Mouse (Mus musculus) kidney, adult 2 months (tissue): Measurements from ENCODE around the gene Ltf. TPM values are rescaled to one million over a fixed set of nuclear protein-coding genes. Genes with fewer than 3 reads are reported as not detected.

ENCODE experiments used
- DNase-seq: peaks from one replicate; pipeline ENCODE4 v3.0.0; 2021
- H3K27ac ChIP-seq: fragments of 200-500 bp; 2 replicates; pipeline ENCODE4 v1.5.1; 2012; ENCODE audit warnings: low read depth, low read length, control low read depth, inconsistent platforms; ENCODE audit not compliant: insufficient read depth
- H3K27me3 ChIP-seq: fragments of 200-500 bp; replicated peaks from 2 replicates; pipeline ENCODE4 v1.6.1; 2012; ENCODE audit warnings: mild to moderate bottlenecking, moderate library complexity, low read length, inconsistent platforms; ENCODE audit not compliant: control insufficient read depth, insufficient read depth
- H3K36me3 ChIP-seq: fragments of 200-500 bp; 2 replicates; pipeline ENCODE4 v1.6.1; 2012; ENCODE audit warnings: mild to moderate bottlenecking, moderate library complexity, low read length, inconsistent platforms; ENCODE audit not compliant: control insufficient read depth, insufficient read depth
- H3K4me1 ChIP-seq: fragments of 200-500 bp; 2 replicates; pipeline ENCODE4 v1.6.1; 2011; ENCODE audit warnings: low read length; ENCODE audit not compliant: control insufficient read depth, insufficient read depth
- H3K4me3 ChIP-seq: fragments of 200-500 bp; 2 replicates; pipeline ENCODE4 v1.5.1; 2011; ENCODE audit warnings: mild to moderate bottlenecking, low read depth, low read length, control low read depth; ENCODE audit not compliant: insufficient read depth
- CTCF ChIP-seq: fragments of 200-500 bp; conservative IDR thresholded peaks from 2 replicates; pipeline ENCODE4 v1.5.1; 2011; ENCODE audit warnings: low read depth, mild to moderate bottlenecking, control low read depth, low read length, moderate library complexity, mixed read lengths; ENCODE audit not compliant: insufficient read depth, insufficient read length
- POLR2A ChIP-seq: fragments of 200-500 bp; IDR thresholded peaks from one replicate; pipeline ENCODE4 v1.6.1; 2011; ENCODE audit warnings: low read depth, low read length, control low read depth
- WGBS: fragments of 180-500 bp; shearing (Covaris S2); methylation state at CpG from one replicate; pipeline ENCODE4 v1.1.7; 2018; 5-methylcytosine and 5-hydroxymethylcytosine counted together
- polyA plus RNA-seq: library from polyadenylated mRNA; depleted of rRNA; stranded (reverse); fragments of >200 nt; gene quantifications from 2 replicates; pipeline ENCODE4 v1.2.3, GENCODE M21; 2012

Gene Ltf
- polyA plus RNA-seq, 1 experiment, result 0.63 TPM

GRCm38 (mm10) chr9:111067052-111067451, 48.0 kb downstream of the Ltf start:
- TF ChIP-seq POLR2A, result no peak
- no peak for TF ChIP-seq CTCF
- H3K4me3 ChIP-seq, result no peak overlapping the region
- no peaks in the 10 kb centered on the region for H3K36me3 ChIP-seq
- H3K4me1 ChIP-seq, result no peaks in the 10 kb centered on the region
- H3K27me3 ChIP-seq, result no peaks in the 10 kb centered on the region
- H3K27ac ChIP-seq, result no peak overlapping the region
- 85% methylated on average over 4 of the region's 4 CpGs for WGBS
- no peak for DNase-seq

DNA sequence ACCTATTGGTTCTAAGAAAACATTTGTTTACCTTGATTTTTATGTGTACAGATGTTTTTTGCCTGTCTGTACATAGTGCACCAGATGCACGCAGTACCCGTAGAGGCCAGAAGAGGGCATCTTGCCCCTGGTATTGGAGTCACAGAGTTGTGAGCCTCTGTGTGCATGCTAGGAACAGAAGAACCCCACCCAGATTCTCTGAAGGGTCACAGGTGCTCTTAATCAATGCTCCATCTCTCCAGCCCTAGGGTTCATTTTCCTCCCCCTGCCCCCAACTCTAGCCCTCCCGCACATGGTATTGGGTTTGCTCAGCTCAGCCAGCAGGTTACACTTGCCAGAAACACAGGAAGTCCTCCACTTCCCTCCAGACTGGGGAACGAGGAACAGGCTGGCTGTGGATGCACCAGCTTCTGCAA, 51.5 kb downstream of the Ltf start:
- Histone ChIP-seq H3K27ac (no peak overlapping the region), H3K4me3 (no peak overlapping the region), H3K27me3 (no peaks in the 10 kb centered on the region), H3K36me3 (no peaks in the 10 kb centered on the region), H3K4me1 (no peaks in the 10 kb centered on the region)
- 34% methylated on average over 4 of the region's 4 CpGs for WGBS
- DNase-seq, result peak; percentile 59
- TF ChIP-seq POLR2A, result no peak
- TF ChIP-seq CTCF, result peak; percentile 63

DNA sequence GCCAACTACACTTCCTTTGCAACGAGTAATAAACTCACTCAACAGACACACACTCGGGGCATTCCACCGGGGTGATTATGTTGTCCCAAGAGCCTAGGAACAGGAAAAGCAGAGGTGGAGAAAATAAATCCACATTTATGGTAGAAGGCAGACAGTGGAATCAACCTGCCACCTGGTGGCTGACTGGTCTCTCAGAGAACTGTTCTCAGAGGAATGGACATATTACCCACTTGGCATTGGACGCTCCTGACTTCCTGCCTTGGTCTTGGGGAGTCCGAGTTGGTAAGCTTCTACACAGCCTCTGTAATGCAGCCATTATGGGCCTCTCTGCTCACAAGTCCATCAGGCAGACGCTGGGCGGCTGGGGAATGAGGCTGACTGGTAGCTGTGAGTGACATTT, 53.1 kb downstream of the Ltf start:
- Histone ChIP-seq H3K36me3 (no peaks in the 10 kb centered on the region), H3K27me3 (no peaks in the 10 kb centered on the region), H3K4me1 (no peaks in the 10 kb centered on the region), H3K4me3 (no peak overlapping the region), H3K27ac (no peak overlapping the region)
- WGBS, result 25% methylated on average over 7 of the region's 7 CpGs
- peak; percentile 77 for DNase-seq
- TF ChIP-seq CTCF, result peak; percentile 73
- no peak for TF ChIP-seq POLR2A

DNA sequence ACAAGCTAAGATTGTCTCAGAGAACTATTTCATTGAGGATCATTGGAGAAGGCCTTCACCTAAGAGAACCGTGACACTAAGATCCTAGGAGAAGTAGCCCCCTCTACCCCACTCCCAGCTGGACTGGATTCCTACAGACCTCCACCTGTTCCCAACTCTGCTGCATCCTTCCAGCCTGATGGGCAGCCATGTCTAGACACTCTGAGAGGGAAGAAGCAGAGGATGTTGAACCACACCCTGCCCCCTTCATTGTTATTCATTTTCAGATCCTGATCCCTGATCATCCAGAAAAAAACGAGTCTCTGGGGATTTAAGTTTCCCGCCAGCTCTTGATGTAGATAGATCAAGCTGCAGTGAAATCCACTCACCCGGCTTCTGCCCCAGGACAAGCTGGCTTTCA, 53.9 kb downstream of the Ltf start:
- DNase-seq, result no peak
- Histone ChIP-seq H3K4me3 (no peak overlapping the region), H3K36me3 (no peaks in the 10 kb centered on the region), H3K27ac (no peak overlapping the region), H3K4me1 (no peaks in the 10 kb centered on the region), H3K27me3 (no peaks in the 10 kb centered on the region)
- 72% methylated on average over 4 of the region's 4 CpGs for WGBS
- TF ChIP-seq CTCF, result no peak
- TF ChIP-seq POLR2A, result no peak

DNA sequence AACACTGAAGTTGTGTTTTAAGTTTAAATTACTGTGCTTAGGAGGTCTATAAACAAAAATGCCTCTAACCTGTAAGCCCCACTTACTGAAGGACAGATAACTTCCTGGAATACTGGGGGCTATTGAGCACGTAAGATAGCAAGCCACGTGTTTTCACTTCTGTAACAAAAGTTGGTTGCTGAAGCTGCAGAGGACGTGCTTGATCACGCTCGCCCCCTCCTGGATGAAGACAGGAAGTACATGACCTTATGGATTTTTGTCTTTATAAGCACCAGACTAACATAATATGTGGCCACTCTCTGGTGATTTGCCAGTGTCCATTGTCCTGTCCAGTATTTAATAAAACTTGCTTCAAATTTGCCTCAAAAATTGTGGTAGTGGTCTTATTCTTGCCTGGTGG, 58.7 kb downstream of the Ltf start:
- TF ChIP-seq POLR2A (no peak), CTCF (peak; percentile 67)
- no peaks in the 10 kb centered on the region for H3K4me1 ChIP-seq
- DNase-seq, result no peak
- no peaks in the 10 kb centered on the region for H3K36me3 ChIP-seq
- no peak overlapping the region for H3K4me3 ChIP-seq
- H3K27me3 ChIP-seq, result no peaks in the 10 kb centered on the region
- no peak overlapping the region for H3K27ac ChIP-seq
- 61% methylated on average over 5 of the region's 5 CpGs for WGBS

GRCm38 (mm10) chr9:111080801-111081200, 61.7 kb downstream of the Ltf start:
- Histone ChIP-seq H3K4me1 (no peaks in the 10 kb centered on the region), H3K4me3 (no peak overlapping the region), H3K27me3 (no peaks in the 10 kb centered on the region), H3K27ac (no peak overlapping the region), H3K36me3 (no peaks in the 10 kb centered on the region)
- no peak for DNase-seq
- TF ChIP-seq CTCF (no peak), POLR2A (no peak)
- WGBS, result 90% methylated on average over 8 of the region's 8 CpGs

DNA sequence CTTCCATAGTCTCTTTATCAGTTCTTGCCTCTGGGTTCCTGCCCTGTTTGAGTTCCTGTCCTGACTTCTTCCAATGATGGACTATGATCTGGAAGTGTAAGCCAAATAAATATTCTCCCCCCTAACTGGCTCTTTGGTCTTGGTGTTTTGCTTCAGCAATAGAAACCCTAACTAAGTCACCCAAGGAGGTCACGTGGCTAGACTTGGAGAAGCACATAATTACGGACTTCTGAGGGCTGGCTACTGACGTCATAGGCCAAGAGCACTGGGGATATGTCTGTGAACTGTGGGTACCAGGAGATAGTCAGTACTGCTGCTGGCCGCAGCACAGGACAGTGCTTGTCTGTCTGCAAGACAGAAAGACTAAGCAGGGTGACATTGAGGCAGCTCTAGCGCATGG, 62.7 kb downstream of the Ltf start:
- TF ChIP-seq POLR2A, result no peak
- TF ChIP-seq CTCF, result no peak
- Histone ChIP-seq H3K27me3 (no peaks in the 10 kb centered on the region), H3K27ac (no peak overlapping the region), H3K4me3 (no peak overlapping the region), H3K36me3 (no peaks in the 10 kb centered on the region), H3K4me1 (no peaks in the 10 kb centered on the region)
- WGBS, result 81% methylated on average over 5 of the region's 5 CpGs
- DNase-seq, result no peak

GRCm38 (mm10) chr9:111085329-111085728, 66.3 kb downstream of the Ltf start:
- 43% methylated on average over 4 of the region's 4 CpGs for WGBS
- H3K27ac ChIP-seq, result no peak overlapping the region
- no peak overlapping the region for H3K4me3 ChIP-seq
- H3K4me1 ChIP-seq, result no peaks in the 10 kb centered on the region
- no peak for DNase-seq
- no peaks in the 10 kb centered on the region for H3K36me3 ChIP-seq
- TF ChIP-seq CTCF (no peak), POLR2A (no peak)
- H3K27me3 ChIP-seq, result no peaks in the 10 kb centered on the region
